Mouse (Mus musculus) intestine, embryonic 16.5 days (tissue): ENCODE results near the gene Il2rg. TPM values are rescaled to one million over a fixed set of nuclear protein-coding genes. Genes with fewer than 3 reads are reported as not detected.

Experiments
- ATAC-seq: fragments of 200-750 bp; cut with Nextera tagmentation; 2 replicates; pipeline ENCODE4 v1.8.0; 2017; ENCODE audit warnings: moderate TSS enrichment, moderate library complexity
- H3K27ac ChIP-seq: fragments of 300-500 bp; sonication (generic); 2 replicates; pipeline ENCODE4 v1.5.1; 2014; ENCODE audit warnings: mild to moderate bottlenecking, low read length
- H3K27me3 ChIP-seq: fragments of 300-500 bp; sonication (generic); replicated peaks from 2 replicates; pipeline ENCODE4 v1.6.1; 2014; ENCODE audit warnings: low read length, control low read depth, mixed read lengths; ENCODE audit not compliant: control insufficient read depth, insufficient read depth
- H3K36me3 ChIP-seq: fragments of 300-500 bp; sonication (generic); 2 replicates; pipeline ENCODE4 v1.6.1; 2014; ENCODE audit warnings: low read length, control low read depth; ENCODE audit not compliant: control insufficient read depth, insufficient read depth
- H3K4me1 ChIP-seq: fragments of 300-500 bp; sonication (generic); 2 replicates; pipeline ENCODE4 v1.6.1; 2014; ENCODE audit warnings: low read length, control low read depth, mixed read lengths; ENCODE audit not compliant: control insufficient read depth, insufficient read depth
- H3K4me2 ChIP-seq: fragments of 300-500 bp; sonication (generic); 2 replicates; pipeline ENCODE4 v1.6.1; 2014; ENCODE audit warnings: low read depth, low read length, control low read depth
- H3K4me3 ChIP-seq: fragments of 300-500 bp; sonication (generic); 2 replicates; pipeline ENCODE4 v1.5.1; 2014; ENCODE audit warnings: mild to moderate bottlenecking, low read length
- H3K9ac ChIP-seq: fragments of 300-500 bp; sonication (generic); 2 replicates; pipeline ENCODE4 v1.6.1; 2014; ENCODE audit warnings: low read depth, low read length
- H3K9me3 ChIP-seq: fragments of 300-500 bp; sonication (generic); 2 replicates; pipeline ENCODE4 v1.6.1; 2016; ENCODE audit warnings: low read length, control low read depth; ENCODE audit not compliant: control insufficient read depth
- WGBS: fragments of 180-500 bp; shearing (Covaris S2); extraction: QIAGEN DNeasy Blood & Tissue Kit; methylation state at CpG from one replicate; pipeline ENCODE4 v1.1.7; 2014; 5-methylcytosine and 5-hydroxymethylcytosine counted together
- polyA plus RNA-seq: library from polyadenylated mRNA; unstranded; fragments of >200 nt; fragmentation: Nextera tagmentation; extraction: Ambion mirVana; gene quantifications from 2 replicates; pipeline ENCODE4 v1.2.1, GENCODE M21; 2015

Il2rg gene
- polyA plus RNA-seq, 1 experiment from 2014 or later: 15.6 TPM

GRCm38 (mm10) chrX:101221834-101222795, 45.9 kb downstream of the Il2rg start, which contains the start of gene Snx12:
TSS of gene Snx12 (minus strand) at chrX:101222563.
- H3K4me2 ChIP-seq: peak within 1 kb of the TSS; percentile 51
- no peaks in the 10 kb centered on the region for H3K27me3 ChIP-seq
- peak within 1 kb of the TSS; percentile 57 for H3K4me3 ChIP-seq
- 15% methylated on average over 55 of the region's 55 CpGs for WGBS
- peak within 1 kb of the TSS; percentile 61 for H3K27ac ChIP-seq
- peak; percentile 94 for ATAC-seq
- H3K9ac ChIP-seq: peak within 1 kb of the TSS; percentile 71
- no peaks in the 10 kb centered on the region for H3K4me1 ChIP-seq
- H3K9me3 ChIP-seq: no peaks in the 10 kb centered on the region
- H3K36me3 ChIP-seq: no peaks in the 10 kb centered on the region

Other genes starting within 250 kb of the Il2rg start
- gene Tex11, start 208.6 kb downstream of the Il2rg start, polyA plus RNA-seq: not detected in 2 replicates
- gene Slc7a3, start 182.2 kb downstream of the Il2rg start, polyA plus RNA-seq: 1.6 TPM in 2 replicates
- gene Snx12, start 45.7 kb downstream of the Il2rg start, polyA plus RNA-seq: 54.2 and 56.4 TPM in 2 replicates
- 1.6 and 1.8 TPM in 2 replicates for gene Foxo4, start 13.7 kb downstream of the Il2rg start, polyA plus RNA-seq
- not detected in 2 replicates for gene Gm614, start 4.3 kb downstream of the Il2rg start, polyA plus RNA-seq
- not detected in 2 replicates for gene Gm20489, start 768 bp upstream of the Il2rg start, polyA plus RNA-seq
- gene Med12, start 5.8 kb upstream of the Il2rg start, polyA plus RNA-seq: 19.9 and 22.3 TPM in 2 replicates
- 3.6 and 4.1 TPM in 2 replicates for gene Nlgn3, start 30.9 kb upstream of the Il2rg start, polyA plus RNA-seq
- gene Gjb1, start 108.1 kb upstream of the Il2rg start, polyA plus RNA-seq: 119 and 154 TPM in 2 replicates
- 18.5 and 19.5 TPM in 2 replicates for gene Zmym3, start 152.6 kb upstream of the Il2rg start, polyA plus RNA-seq
- 272 and 304 TPM in 2 replicates for gene Nono, start 161.1 kb upstream of the Il2rg start, polyA plus RNA-seq
- 1.3 TPM in 2 replicates for gene Itgb1bp2, start 180.8 kb upstream of the Il2rg start, polyA plus RNA-seq